Mouse (Mus musculus): ENCODE measurements around the gene Cbx1. TPM values are rescaled to one million over a fixed set of nuclear protein-coding genes. Genes with fewer than 3 reads are reported as not detected.

The Cbx1 gene
- total RNA-seq (2023): 10 to 100 TPM; 49.8 to 64.5 TPM

DNA sequence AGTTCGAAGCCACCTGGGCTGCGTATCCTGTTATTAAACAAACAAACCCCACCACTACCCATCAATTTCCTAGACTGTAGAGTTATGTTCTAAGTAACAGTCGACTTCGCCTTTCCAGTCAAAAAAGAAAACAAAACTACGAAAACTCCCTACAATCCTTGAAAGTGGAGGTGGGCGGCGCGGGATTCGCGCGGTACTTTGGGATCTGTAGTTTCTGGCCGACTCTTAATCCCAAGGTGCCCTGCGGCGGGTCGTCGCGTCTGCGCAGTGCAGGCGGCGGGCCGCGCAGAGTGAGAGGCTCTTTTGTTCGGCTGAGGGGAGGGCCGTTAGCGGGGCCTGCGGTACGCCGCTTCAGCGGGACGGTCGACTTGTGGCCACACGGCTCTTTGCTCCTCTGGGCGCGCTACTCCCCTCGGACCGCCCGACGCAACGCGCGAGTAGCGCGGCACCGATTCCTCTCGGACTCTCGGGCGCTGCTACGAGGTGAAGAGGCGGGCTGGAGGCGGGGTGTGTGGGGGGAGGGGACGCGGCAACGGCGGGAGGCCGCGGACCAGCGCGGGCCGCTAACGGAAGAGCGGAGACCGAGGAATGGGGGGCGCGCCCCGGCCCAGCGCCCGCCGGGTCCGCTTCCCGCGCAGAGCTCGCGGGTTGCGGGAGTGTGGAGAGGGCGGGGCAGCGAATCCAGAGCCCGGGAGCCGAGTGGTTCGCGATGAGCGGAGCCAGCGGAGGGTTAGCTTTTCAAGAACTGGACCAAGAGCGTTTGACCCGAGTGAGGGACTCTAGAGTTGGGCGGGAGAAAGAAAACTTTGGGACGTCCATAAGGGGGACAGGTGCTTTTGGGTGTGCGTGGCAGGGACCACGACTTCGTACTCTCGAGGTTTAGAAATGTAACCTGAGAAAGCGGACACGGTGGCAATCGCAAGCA lies at the start of gene Cbx1:
Gene Cbx1 (plus strand): TSS at position 257 of the 925 bp plus-strand sequence.

DNA sequence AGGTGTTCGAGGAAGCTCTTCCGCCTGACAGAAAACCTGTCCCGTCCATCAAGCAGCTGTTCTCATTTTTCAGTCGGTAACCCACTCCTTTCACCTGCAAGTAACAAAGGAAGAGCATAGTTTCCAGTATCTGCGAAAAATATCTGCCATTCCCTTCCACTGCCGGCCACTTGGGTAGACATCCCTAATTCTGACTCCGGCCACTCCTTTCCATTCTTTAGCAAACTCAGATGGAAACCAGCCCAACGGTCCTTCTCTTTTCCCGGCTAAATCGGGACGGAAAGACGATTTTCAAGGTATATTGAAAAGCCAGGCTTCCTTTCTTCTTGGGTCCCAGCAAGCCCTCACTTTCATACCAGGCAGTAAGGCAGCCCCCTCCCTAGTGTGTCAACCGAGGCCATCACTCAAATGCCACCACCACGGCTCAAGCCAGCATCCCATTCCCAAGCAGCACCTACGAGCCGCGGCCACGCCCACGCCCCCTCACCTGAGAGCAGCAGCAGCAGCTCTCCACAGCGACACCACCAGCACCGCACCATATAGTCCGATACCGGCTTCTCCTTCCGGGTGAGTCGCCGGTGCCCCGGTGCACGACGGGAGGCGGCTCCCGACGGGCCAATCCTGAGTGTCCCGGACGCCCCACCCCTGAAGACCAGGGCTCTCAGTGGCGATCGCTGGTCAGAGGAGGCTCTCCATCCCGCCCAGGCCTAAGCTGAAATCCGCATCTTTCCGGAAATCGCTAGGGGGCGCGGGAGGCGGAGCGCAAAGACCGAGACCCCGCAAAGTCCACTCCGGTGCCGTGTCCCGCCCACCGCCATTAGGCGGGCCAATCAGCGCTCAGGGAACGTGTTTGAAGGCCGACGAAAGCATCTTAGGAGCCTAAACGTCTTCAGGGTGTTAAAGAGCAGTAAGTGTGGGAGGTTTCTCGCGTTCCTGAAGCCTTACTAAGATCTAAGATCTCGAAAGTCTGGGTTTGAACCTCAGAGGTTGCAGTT lies 11.7 kb upstream of the Cbx1 start, which contains the start of gene Snx11:
Gene Snx11 (minus strand): TSS at position 592 of the 995 bp plus-strand sequence.

DNA sequence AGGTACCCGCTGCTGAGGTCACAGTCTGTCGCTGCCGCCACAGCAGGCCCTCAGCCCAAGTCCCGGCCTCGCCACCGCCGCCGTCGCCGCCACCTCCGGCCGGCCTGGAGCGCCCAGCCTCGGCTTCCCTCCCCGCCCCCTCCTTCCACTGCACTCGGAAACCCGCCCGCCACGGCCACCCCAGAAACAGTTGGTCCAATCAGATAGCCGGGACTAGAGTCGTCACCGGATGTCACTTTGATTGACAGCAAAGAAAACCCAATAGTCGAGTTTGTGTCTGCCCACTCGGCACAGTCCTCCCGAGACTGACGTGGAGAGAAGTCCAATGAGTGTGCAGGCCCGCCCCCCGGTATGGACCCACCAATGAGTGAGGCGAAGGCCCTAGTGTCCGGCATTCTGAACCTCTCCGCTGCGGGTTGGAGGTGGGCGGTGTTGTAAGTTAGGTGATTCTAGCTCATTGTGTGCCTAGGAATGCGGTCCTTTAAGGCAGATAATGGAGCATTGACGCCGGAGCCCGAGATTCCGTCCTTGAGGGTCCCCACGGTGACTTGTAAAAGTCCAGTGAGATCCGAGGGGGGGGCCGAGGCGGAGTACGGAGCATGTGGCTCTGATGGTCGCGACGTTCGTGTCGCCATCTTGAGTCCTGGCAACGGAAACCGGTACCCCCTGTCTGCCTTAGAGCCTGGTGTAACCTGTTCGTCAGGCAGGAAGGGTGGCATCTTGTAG lies 41.0 kb downstream of the Cbx1 start, which contains the start of gene Nfe2l1:
Gene Nfe2l1 (minus strand): TSS at position 156 of the 726 bp plus-strand sequence.

DNA sequence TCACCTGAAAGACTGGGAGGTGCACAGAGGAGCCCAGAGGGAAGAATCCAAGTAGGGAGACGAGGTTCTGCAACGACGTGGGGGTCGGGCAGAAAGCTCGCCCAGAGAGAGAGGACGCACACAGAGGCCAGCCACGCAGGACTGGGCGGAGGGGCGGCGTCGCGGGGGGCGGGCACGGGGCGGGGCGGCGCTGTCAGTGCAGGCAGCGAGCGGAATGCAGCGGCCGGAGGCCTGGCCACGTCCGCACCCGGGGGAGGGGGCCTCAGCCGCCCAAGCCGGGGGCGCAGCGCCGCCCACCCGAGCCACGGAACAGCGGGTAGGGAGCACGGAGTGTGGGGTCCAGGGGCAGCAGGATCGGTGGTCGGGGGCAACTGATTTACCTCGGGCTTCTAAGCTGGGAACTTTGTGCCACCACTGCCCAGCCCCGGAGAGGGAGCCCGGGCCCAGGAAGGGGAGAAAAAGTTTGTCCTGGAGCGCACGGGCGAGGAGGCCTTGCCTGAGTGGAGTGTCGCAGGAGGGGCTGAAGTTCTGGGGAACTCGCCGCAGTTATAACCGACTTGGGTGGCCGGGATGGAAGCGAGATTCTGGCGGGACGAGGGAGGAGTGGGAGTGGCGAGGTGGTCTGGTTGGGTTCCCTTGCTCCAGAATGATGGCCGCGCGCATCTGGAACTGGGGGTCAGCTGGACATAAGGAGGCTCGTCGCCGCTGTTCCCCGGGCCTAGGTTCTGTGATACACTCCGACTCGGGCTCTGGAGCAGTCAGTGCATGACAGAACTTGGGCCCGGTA lies 60.9 kb downstream of the Cbx1 start, which contains the start of gene Copz2:
Gene Copz2 (plus strand): TSS at position 190 of the 787 bp plus-strand sequence.

Other genes starting within 250 kb of the Cbx1 start
- 10 to 100 TPM; 33.5 to 41.6 TPM for gene Snx11, start 11.6 kb upstream of the Cbx1 start, total RNA-seq (2023)
- gene Nfe2l1, start 40.8 kb downstream of the Cbx1 start, total RNA-seq (2023): 10 to 100 TPM; 50.3 to 56.3 TPM
- not detected for gene Copz2, start 60.7 kb downstream of the Cbx1 start, total RNA-seq (2023)
- 10 to 100 TPM; 56.6 to 59.2 TPM for gene Cdk5rap3, start 127.4 kb downstream of the Cbx1 start, total RNA-seq (2023)
- gene Prr15l, start 139.0 kb downstream of the Cbx1 start, total RNA-seq (2023): not detected
- gene Pnpo, start 154.9 kb downstream of the Cbx1 start, total RNA-seq (2023): 10 to 100 TPM; 17.9 to 23.9 TPM
- gene Sp2, start 193.8 kb downstream of the Cbx1 start, total RNA-seq (2023): 10 to 100 TPM; 47.1 to 50.9 TPM
- gene Sp6, start 224.3 kb downstream of the Cbx1 start, total RNA-seq (2023): 1 to 10 TPM; 3.9 TPM
- gene Scrn2, start 240.8 kb downstream of the Cbx1 start, total RNA-seq (2023): 1 to 10 TPM; 3.7 to 4.2 TPM

Data from T-cell, adult 66 days (primary cell).